Mouse (Mus musculus) midbrain, embryonic 13.5 days (tissue): ENCODE data around the gene Ankrd44. TPM values are rescaled to one million over a fixed set of nuclear protein-coding genes. Genes with fewer than 3 reads are reported as not detected.

Experiments used
- ATAC-seq: fragments of 200-750 bp; cut with Nextera tagmentation; 2 replicates; pipeline ENCODE4 v1.8.0; 2017; ENCODE audit warnings: mild to moderate bottlenecking, moderate TSS enrichment, moderate library complexity
- H3K27ac ChIP-seq: fragments of 300-500 bp; sonication (generic); 2 replicates; pipeline ENCODE4 v1.5.1; 2015; ENCODE audit warnings: inconsistent platforms, mild to moderate bottlenecking, moderate library complexity
- H3K27me3 ChIP-seq: fragments of 300-500 bp; sonication (generic); 2 replicates; pipeline ENCODE4 v1.6.1; 2015; ENCODE audit warnings: mild to moderate bottlenecking, inconsistent platforms
- H3K36me3 ChIP-seq: fragments of 300-500 bp; sonication (generic); 2 replicates; pipeline ENCODE4 v1.6.1; 2015; ENCODE audit warnings: mild to moderate bottlenecking, inconsistent platforms
- H3K4me1 ChIP-seq: fragments of 300-500 bp; sonication (generic); replicated peaks from 2 replicates; pipeline ENCODE4 v1.6.1; 2015; ENCODE audit warnings: inconsistent platforms
- H3K4me2 ChIP-seq: fragments of 300-500 bp; sonication (generic); replicated peaks from 2 replicates; pipeline ENCODE4 v1.6.1; 2015; ENCODE audit warnings: moderate library complexity, mild to moderate bottlenecking, inconsistent platforms
- H3K4me3 ChIP-seq: fragments of 300-500 bp; sonication (generic); replicated peaks from 2 replicates; pipeline ENCODE4 v1.5.1; 2015; ENCODE audit warnings: mild to moderate bottlenecking, inconsistent platforms
- H3K9ac ChIP-seq: fragments of 300-500 bp; sonication (generic); replicated peaks from 2 replicates; pipeline ENCODE4 v1.6.1; 2015; ENCODE audit warnings: mild to moderate bottlenecking, inconsistent platforms
- H3K9me3 ChIP-seq: fragments of 300-500 bp; sonication (generic); 2 replicates; pipeline ENCODE4 v1.6.1; 2016; ENCODE audit warnings: mild to moderate bottlenecking, inconsistent platforms
- WGBS: fragments of 180-500 bp; shearing (Covaris S2); methylation state at CpG from one replicate; pipeline ENCODE4 v1.1.7; 2015; 5-methylcytosine and 5-hydroxymethylcytosine counted together
- polyA plus RNA-seq: library from polyadenylated mRNA; unstranded; fragments of >200 nt; fragmentation: Nextera tagmentation; extraction: Ambion mirVana; gene quantifications from 2 replicates; pipeline ENCODE4 v1.2.1, GENCODE M21; 2015

The Ankrd44 gene
- polyA plus RNA-seq, 1 experiment from 2014 or later: 22.2 TPM

- H3K4me1 ChIP-seq: no peaks in the 10 kb centered on the region
- H3K36me3 ChIP-seq: no peaks in the 10 kb centered on the region
- no peak for ATAC-seq
- no peak overlapping the region for H3K4me3 ChIP-seq
- 93% methylated on average over 6 of the region's 6 CpGs for WGBS
- H3K4me2 ChIP-seq: no peak overlapping the region
- H3K9me3 ChIP-seq: no peaks in the 10 kb centered on the region
- no peaks in the 10 kb centered on the region for H3K27me3 ChIP-seq
- H3K27ac ChIP-seq: no peak overlapping the region
- H3K9ac ChIP-seq: no peak overlapping the region
These were observed 87.7 kb downstream of the Ankrd44 start for GRCm38 (mm10) chr1:54838486-54838805.

- ATAC-seq: no peak
- H3K4me2 ChIP-seq: no peak overlapping the region
- H3K36me3 ChIP-seq: no peaks in the 10 kb centered on the region
- H3K4me3 ChIP-seq: no peak overlapping the region
- no peak overlapping the region for H3K27ac ChIP-seq
- H3K27me3 ChIP-seq: no peaks in the 10 kb centered on the region
- H3K4me1 ChIP-seq: no peaks in the 10 kb centered on the region
- WGBS: 91% methylated on average over 17 of the region's 17 CpGs
- H3K9ac ChIP-seq: no peak overlapping the region
- H3K9me3 ChIP-seq: no peaks in the 10 kb centered on the region
These were observed 88.3 kb downstream of the Ankrd44 start for GRCm38 (mm10) chr1:54837721-54838485.

- 92% methylated on average over 6 of the region's 6 CpGs for WGBS
- Histone ChIP-seq H3K9me3 (no peaks in the 10 kb centered on the region), H3K36me3 (no peaks in the 10 kb centered on the region), H3K9ac (no peak overlapping the region), H3K4me3 (no peak overlapping the region), H3K4me1 (no peaks in the 10 kb centered on the region), H3K27me3 (no peaks in the 10 kb centered on the region), H3K4me2 (no peak overlapping the region), H3K27ac (no peak overlapping the region)
- no peak for ATAC-seq
These were observed 90.5 kb downstream of the Ankrd44 start for GRCm38 (mm10) chr1:54835661-54836205.

- H3K36me3 ChIP-seq: no peaks in the 10 kb centered on the region
- WGBS: 94% methylated on average over 6 of the region's 6 CpGs
- ATAC-seq: peak; percentile 70; the same call in 1 of the 2 replicates
- H3K4me1 ChIP-seq: no peaks in the 10 kb centered on the region
- no peaks in the 10 kb centered on the region for H3K27me3 ChIP-seq
- H3K4me2 ChIP-seq: no peak overlapping the region
- no peak overlapping the region for H3K9ac ChIP-seq
- H3K4me3 ChIP-seq: no peak overlapping the region
- H3K9me3 ChIP-seq: no peaks in the 10 kb centered on the region
- H3K27ac ChIP-seq: no peak overlapping the region
These were observed 93.0 kb downstream of the Ankrd44 start for GRCm38 (mm10) chr1:54833221-54833620.

GRCm38 (mm10) chr1:54832765-54833164, 93.4 kb downstream of the Ankrd44 start:
- H3K27ac ChIP-seq: no peak overlapping the region
- no peaks in the 10 kb centered on the region for H3K9me3 ChIP-seq
- 7% methylated on average over 1 of the region's 1 CpGs for WGBS
- H3K4me3 ChIP-seq: no peak overlapping the region
- ATAC-seq: peak; percentile 65
- no peak overlapping the region for H3K9ac ChIP-seq
- H3K27me3 ChIP-seq: no peaks in the 10 kb centered on the region
- no peak overlapping the region for H3K4me2 ChIP-seq
- H3K36me3 ChIP-seq: no peaks in the 10 kb centered on the region
- H3K4me1 ChIP-seq: no peaks in the 10 kb centered on the region

GRCm38 (mm10) chr1:54830223-54830622, 96.0 kb downstream of the Ankrd44 start:
- no peak for ATAC-seq
- Histone ChIP-seq H3K4me2 (no peak overlapping the region), H3K4me1 (no peaks in the 10 kb centered on the region), H3K9me3 (no peaks in the 10 kb centered on the region), H3K27ac (no peak overlapping the region), H3K27me3 (no peaks in the 10 kb centered on the region), H3K36me3 (no peaks in the 10 kb centered on the region), H3K4me3 (no peak overlapping the region), H3K9ac (no peak overlapping the region)
- WGBS: 74% methylated on average over 6 of the region's 6 CpGs

GRCm38 (mm10) chr1:54829681-54830213, 96.4 kb downstream of the Ankrd44 start:
- Histone ChIP-seq H3K4me1 (no peaks in the 10 kb centered on the region), H3K27ac (no peak overlapping the region), H3K27me3 (no peaks in the 10 kb centered on the region), H3K36me3 (no peaks in the 10 kb centered on the region), H3K9ac (no peak overlapping the region), H3K4me3 (no peak overlapping the region), H3K4me2 (no peak overlapping the region), H3K9me3 (no peaks in the 10 kb centered on the region)
- WGBS: 85% methylated on average over 5 of the region's 5 CpGs
- no peak for ATAC-seq

- Histone ChIP-seq H3K4me3 (no peak overlapping the region), H3K4me2 (no peak overlapping the region), H3K27me3 (no peaks in the 10 kb centered on the region), H3K4me1 (no peaks in the 10 kb centered on the region), H3K9ac (no peak overlapping the region), H3K36me3 (no peaks in the 10 kb centered on the region), H3K9me3 (no peaks in the 10 kb centered on the region), H3K27ac (no peak overlapping the region)
- ATAC-seq: no peak
- 82% methylated on average over 8 of the region's 8 CpGs for WGBS
These were observed 98.4 kb downstream of the Ankrd44 start for GRCm38 (mm10) chr1:54827827-54828226.

GRCm38 (mm10) chr1:54827351-54827750, 98.8 kb downstream of the Ankrd44 start:
- no peak overlapping the region for H3K4me3 ChIP-seq
- H3K9ac ChIP-seq: no peak overlapping the region
- no peaks in the 10 kb centered on the region for H3K4me1 ChIP-seq
- no peak for ATAC-seq
- WGBS: 74% methylated on average over 3 of the region's 3 CpGs
- H3K36me3 ChIP-seq: no peaks in the 10 kb centered on the region
- no peaks in the 10 kb centered on the region for H3K9me3 ChIP-seq
- no peak overlapping the region for H3K27ac ChIP-seq
- no peaks in the 10 kb centered on the region for H3K27me3 ChIP-seq
- H3K4me2 ChIP-seq: no peak overlapping the region

- no peak overlapping the region for H3K27ac ChIP-seq
- 85% methylated on average over 4 of the region's 4 CpGs for WGBS
- H3K27me3 ChIP-seq: no peaks in the 10 kb centered on the region
- H3K9ac ChIP-seq: no peak overlapping the region
- no peak for ATAC-seq
- no peaks in the 10 kb centered on the region for H3K4me1 ChIP-seq
- H3K4me3 ChIP-seq: no peak overlapping the region
- no peak overlapping the region for H3K4me2 ChIP-seq
- no peaks in the 10 kb centered on the region for H3K36me3 ChIP-seq
- H3K9me3 ChIP-seq: no peaks in the 10 kb centered on the region
These were observed 99.7 kb downstream of the Ankrd44 start for GRCm38 (mm10) chr1:54826426-54826986.

- ATAC-seq: no peak
- no peak overlapping the region for H3K27ac ChIP-seq
- no peaks in the 10 kb centered on the region for H3K4me1 ChIP-seq
- H3K9ac ChIP-seq: no peak overlapping the region
- H3K36me3 ChIP-seq: no peaks in the 10 kb centered on the region
- WGBS: 85% methylated on average over 6 of the region's 6 CpGs
- H3K27me3 ChIP-seq: no peaks in the 10 kb centered on the region
- H3K4me2 ChIP-seq: no peak overlapping the region
- H3K4me3 ChIP-seq: no peak overlapping the region
- H3K9me3 ChIP-seq: no peaks in the 10 kb centered on the region
These were observed 100.3 kb downstream of the Ankrd44 start for GRCm38 (mm10) chr1:54825718-54826425.
